Mouse (Mus musculus) midbrain, embryonic 16.5 days (tissue): ENCODE results near the gene Cd1d1. TPM values are rescaled to one million over a fixed set of nuclear protein-coding genes. Genes with fewer than 3 reads are reported as not detected.

ENCODE experiments used
- ATAC-seq: fragments of 200-750 bp; cut with Nextera tagmentation; 2 replicates; pipeline ENCODE4 v1.8.0; 2017; ENCODE audit warnings: moderate TSS enrichment
- H3K27ac ChIP-seq: fragments of 300-500 bp; sonication (generic); 2 replicates; pipeline ENCODE4 v1.5.1; 2014; ENCODE audit warnings: mild to moderate bottlenecking, low read length, mixed read lengths
- H3K27me3 ChIP-seq: fragments of 300-500 bp; sonication (generic); 2 replicates; pipeline ENCODE4 v1.6.1; 2014; ENCODE audit warnings: low read depth, low read length, mixed read lengths; ENCODE audit not compliant: control insufficient read depth, insufficient read depth
- H3K36me3 ChIP-seq: fragments of 300-500 bp; sonication (generic); 2 replicates; pipeline ENCODE4 v1.6.1; 2014; ENCODE audit warnings: mild to moderate bottlenecking, low read length, moderate library complexity, mixed read lengths; ENCODE audit not compliant: control insufficient read depth, insufficient read depth
- H3K4me1 ChIP-seq: fragments of 300-500 bp; sonication (generic); 2 replicates; pipeline ENCODE4 v1.6.1; 2014; ENCODE audit warnings: mild to moderate bottlenecking, low read length, mixed read lengths; ENCODE audit not compliant: control insufficient read depth, insufficient read depth
- H3K4me2 ChIP-seq: fragments of 300-500 bp; sonication (generic); 2 replicates; pipeline ENCODE4 v1.6.1; 2014; ENCODE audit warnings: mild to moderate bottlenecking, low read length, mixed read lengths
- H3K4me3 ChIP-seq: fragments of 300-500 bp; sonication (generic); 2 replicates; pipeline ENCODE4 v1.5.1; 2014; ENCODE audit warnings: low read depth, mild to moderate bottlenecking, low read length, moderate library complexity, mixed read lengths
- H3K9ac ChIP-seq: fragments of 300-500 bp; sonication (generic); 2 replicates; pipeline ENCODE4 v1.6.1; 2014; ENCODE audit warnings: low read depth, low read length, mixed read lengths
- H3K9me3 ChIP-seq: fragments of 300-500 bp; sonication (generic); replicated peaks from 2 replicates; pipeline ENCODE4 v1.6.1; 2014; ENCODE audit warnings: mild to moderate bottlenecking, low read length, mixed read lengths; ENCODE audit not compliant: control insufficient read depth, poor library complexity, severe bottlenecking
- WGBS: fragments of 180-500 bp; shearing (Covaris S2); extraction: QIAGEN DNeasy Blood & Tissue Kit; methylation state at CpG from one replicate; pipeline ENCODE4 v1.1.7; 2014; 5-methylcytosine and 5-hydroxymethylcytosine counted together
- polyA plus RNA-seq: library from polyadenylated mRNA; unstranded; fragments of >200 nt; fragmentation: Nextera tagmentation; extraction: Ambion mirVana; gene quantifications from 2 replicates; pipeline ENCODE4 v1.2.1, GENCODE M21; 2015

The Cd1d1 gene
- polyA plus RNA-seq, 1 experiment from 2014 or later, result 40.1 TPM

- Histone ChIP-seq H3K4me1 (no peaks in the 10 kb centered on the region), H3K4me3 (no peak overlapping the region), H3K36me3 (no peaks in the 10 kb centered on the region), H3K9ac (no peak overlapping the region), H3K27me3 (no peaks in the 10 kb centered on the region), H3K4me2 (no peak overlapping the region), H3K9me3 (no peaks in the 10 kb centered on the region), H3K27ac (no peak overlapping the region)
- no peak for ATAC-seq
- 82% methylated on average over 4 of the region's 4 CpGs for WGBS
Measured at GRCm38 (mm10) chr3:86953819-86954218, 45.4 kb downstream of the Cd1d1 start.

- H3K9me3 ChIP-seq, result no peaks in the 10 kb centered on the region
- H3K4me2 ChIP-seq, result no peak overlapping the region
- 21% methylated on average over 2 of the region's 2 CpGs for WGBS
- no peaks in the 10 kb centered on the region for H3K36me3 ChIP-seq
- no peaks in the 10 kb centered on the region for H3K4me1 ChIP-seq
- H3K9ac ChIP-seq, result no peak overlapping the region
- H3K27ac ChIP-seq, result no peak overlapping the region
- ATAC-seq, result no peak
- no peak overlapping the region for H3K4me3 ChIP-seq
- no peaks in the 10 kb centered on the region for H3K27me3 ChIP-seq
Measured at GRCm38 (mm10) chr3:86950652-86951051, 48.6 kb downstream of the Cd1d1 start.

Other genes with a start within 250 kb of the Cd1d1 start
- 85.0 and 93.9 TPM in 2 replicates for gene Dclk2, start 78.6 kb downstream of the Cd1d1 start, polyA plus RNA-seq
- 5.6 and 6.9 TPM in 2 replicates for gene Kirrel, start 175.3 kb upstream of the Cd1d1 start, polyA plus RNA-seq